Mouse (Mus musculus): ENCODE measurements around the gene Irx5.

DNA sequence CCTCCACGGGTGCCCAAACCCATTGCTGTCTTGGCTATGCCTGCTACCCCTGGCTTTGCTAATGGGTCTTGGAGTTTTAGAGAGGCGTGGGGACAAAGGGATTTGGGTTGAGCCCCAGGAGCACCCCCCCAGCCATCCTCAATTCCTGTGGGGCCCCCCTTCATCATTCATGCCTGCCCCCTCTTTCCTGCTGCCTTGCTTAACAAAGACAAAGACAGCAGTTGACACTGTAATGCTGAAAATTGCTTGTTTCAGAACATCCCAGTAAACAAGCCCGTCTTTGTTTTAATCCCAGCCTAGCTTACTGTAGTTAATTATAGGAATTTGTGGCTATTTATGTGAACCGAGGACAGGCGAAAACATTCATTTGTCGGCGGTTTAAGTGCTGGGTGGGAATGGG is 50.7 kb downstream of the Irx5 start:
- TF ChIP-seq CTCF (IDR thresholded peaks at IDR 0.05), result no peak
- TF ChIP-seq EP300 (IDR thresholded peaks at IDR 0.05; ENCODE audit: insufficient read depth, low read depth, low read length), result no peak
- no peak for TF ChIP-seq POLR2A (IDR thresholded peaks at IDR 0.05; ENCODE audit: insufficient read depth, low read depth, low read length)

Data from heart, adult 2 months (tissue).